Mouse (Mus musculus): ENCODE data around the gene Sigirr.

The Sigirr gene

DNA sequence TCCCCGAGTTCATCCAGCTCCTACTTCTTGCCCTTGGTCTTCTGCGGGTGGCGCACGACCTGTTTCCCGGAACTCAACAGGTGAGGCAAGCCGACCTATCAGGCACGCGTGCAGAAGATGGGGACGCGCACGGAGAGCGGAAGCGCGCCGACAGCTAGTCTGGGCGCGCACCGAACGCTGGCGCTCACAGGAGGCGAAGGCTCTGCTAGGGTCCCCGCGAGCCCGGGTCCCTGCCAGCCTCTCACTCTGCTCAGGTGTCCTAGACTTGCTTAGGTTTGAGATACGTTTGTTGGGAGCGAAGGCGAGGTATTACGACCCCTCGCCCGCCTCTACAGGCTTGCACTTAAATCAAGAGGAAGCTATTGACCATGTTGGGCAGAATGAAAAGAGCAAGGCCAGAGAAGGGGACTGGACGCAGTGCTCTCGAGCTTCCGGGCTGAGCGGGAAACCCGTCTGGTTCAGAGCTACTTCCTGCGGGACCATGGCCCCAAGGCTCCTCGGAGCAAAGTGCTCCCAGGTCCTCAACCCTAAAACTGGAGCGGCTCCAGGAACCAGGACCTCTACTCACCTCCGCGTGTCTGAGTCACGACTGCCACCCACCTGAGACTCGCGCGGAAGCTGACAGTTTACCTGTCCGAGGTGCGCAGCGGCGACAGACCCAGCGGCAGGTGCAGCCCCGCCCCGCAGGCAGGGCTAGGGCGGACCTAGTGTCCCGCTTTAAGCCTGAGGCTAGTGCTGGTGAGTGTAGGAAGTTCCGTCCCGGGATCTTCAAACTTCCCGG lies at the start of gene Sigirr:
Gene Sigirr (minus strand): TSS at position 662 of the 781 bp plus-strand sequence.
- no peak for DNase-seq (ENCODE audit: low spot score)

DNA sequence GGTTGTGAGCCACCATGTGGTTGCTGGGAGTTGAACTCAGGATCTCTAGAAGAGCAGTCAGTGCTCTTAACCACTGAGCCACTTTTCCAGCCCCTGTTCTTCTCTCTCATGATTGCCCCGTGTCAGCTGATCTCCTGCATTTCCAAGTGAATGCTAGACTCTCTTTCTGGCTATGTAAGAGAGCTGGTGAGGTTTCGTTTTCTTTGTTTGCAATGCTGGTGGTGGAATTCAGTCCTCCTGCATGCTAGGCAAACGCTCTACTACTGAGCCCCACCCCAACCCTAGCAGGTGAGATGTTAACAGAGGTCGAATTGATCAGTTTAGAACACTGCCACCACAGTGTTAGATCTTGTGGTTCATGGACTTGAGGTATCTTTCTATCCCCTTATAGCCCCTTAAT lies 48.3 kb upstream of the Sigirr start:
- DNase-seq (ENCODE audit: low spot score) = no peak

DNA sequence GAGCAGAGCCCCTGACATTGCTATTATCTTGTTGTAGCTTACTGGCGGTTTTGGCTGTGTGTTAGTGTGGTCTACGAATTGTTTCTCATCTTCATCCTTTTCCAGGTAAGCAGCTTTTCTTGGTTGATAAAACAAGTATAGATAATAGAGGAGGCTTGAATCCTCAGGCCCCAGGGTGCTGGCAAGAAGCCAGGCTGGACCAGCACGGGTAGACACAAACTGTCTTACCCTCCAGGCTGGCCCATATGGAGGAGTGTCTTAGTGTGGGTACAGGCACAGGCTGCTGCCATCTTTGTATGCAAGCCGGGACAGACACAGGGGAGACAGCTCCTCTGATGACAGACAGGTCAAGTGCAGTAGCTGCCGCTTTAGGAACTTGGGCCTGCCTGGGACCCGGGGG lies 46.7 kb upstream of the Sigirr start:
- DNase-seq (ENCODE audit: low spot score) = no peak

DNA sequence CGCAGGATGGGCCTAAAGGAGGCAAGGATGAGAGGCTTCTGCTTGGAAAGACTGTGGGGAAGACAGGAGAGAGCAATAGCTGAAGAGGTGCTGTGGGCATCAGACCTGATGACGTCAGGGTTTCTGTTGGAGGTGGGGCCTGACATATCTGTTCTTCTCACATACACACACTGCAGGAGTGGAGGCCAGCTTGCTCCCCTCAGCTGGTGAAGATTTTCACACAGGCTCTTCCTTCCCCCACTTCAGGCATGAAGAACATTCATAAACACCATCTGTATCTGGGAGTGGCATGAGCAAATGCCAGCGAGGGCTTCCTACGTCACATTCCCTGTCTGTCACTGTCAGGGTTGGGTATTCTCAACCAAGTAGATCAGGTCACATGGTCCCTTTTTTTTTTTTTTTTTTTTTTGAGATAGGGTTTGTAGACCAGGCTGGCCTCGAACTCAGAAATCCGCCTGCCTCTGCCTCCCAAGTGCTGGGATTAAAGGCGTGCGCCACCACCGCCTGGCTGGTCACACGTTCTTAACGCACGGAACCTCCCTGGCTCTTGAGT lies 45.7 kb upstream of the Sigirr start:
- no peak for DNase-seq (ENCODE audit: low spot score)

DNA sequence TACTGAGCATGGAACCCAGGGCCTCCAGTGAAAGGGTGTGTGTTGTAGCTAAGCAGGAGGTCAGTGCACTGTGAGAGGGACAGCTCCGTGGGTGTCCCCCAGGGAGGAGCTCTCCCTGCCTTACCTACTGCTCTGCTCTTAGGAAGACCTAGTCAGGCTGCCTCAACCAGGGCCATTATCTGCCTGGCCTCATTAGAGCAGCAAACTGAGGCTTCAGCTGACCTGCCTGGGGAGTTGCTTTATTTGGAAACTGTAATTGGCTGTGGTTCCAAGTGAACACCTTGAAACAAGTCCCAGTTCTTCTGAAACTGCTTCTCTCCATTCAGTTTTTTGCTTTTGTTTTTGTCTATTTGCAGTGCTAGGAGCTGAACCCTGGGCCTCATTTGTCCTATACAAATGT lies 45.0 kb upstream of the Sigirr start:
- no peak for DNase-seq (ENCODE audit: low spot score)

DNA sequence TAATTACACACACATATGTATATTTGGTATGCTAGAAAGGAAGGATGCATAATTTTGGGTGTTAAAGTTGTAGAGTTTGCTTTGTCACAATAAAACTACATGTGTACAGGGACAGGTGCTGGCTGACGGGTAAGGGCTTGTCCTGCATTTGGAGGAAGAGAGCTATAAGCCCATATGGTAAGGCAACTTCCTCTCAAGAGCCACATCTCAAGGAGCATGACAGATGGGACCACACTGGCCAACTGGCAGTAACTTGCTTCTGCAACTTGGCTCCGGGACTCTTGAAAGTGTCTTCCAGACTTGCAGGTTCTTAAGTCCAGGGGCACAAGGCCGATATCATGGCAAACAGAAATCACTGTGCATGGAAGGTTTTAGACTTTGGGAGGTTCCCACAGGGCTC lies 44.3 kb upstream of the Sigirr start:
- DNase-seq (ENCODE audit: low spot score) = no peak

DNA sequence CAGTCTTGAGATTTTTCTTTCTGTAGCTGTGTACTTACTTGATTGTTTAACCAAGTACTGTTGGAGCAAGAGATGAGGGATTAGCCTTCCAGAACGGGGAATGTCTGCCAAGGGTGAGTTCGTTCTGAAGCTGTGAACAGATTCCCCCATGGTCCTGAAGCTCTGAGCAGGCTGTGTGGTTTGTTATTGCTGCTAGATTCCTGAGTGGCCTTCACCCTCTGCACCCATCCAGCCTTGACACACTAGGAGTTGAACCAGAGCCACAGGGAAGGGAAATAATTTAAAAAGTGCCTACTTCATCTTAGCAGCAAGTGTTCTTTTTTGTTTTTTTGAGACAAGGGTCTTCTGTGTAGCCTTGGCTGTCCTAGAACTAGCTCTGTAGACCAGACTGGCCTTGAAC lies 43.5 kb upstream of the Sigirr start:
- DNase-seq (ENCODE audit: low spot score) = no peak

DNA sequence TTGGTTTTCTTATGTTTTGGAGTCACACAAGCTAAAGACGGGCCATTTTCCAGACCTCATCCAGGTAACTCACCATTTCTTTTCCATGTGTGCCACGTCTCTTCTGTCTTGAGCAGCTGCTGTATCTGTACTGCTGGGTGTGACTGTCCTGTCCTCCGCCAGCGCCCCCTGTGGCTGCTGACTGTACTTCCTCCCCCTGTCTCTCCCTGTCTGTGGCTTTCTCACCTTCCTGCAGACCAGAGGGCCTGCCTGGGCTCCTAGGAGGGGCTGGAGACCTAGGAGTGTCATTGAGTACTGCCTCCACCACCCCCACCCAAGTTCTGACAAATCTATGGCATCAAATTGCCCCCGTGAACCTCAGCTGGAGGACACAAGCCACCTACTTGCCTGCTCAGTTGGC lies 42.7 kb upstream of the Sigirr start:
- DNase-seq (ENCODE audit: low spot score) = no peak

DNA sequence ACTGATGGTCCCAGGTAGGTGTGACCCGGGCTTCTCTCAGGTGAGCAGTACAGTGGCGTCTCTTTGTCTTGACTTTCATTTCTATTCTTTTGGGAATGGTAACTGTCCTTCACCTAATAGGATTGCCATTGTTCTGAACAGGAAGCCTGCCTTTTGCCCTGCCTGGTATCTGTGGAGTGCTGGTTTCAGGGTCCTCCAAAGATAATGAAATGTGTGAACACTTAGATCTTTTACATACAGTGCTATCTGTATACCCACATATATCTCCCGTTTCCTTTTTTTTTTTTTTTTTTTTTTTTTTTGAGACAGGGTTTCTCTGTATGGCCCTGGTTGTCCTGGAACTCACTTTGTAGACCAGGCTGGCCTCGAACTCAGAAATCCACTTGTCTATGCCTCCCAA lies 41.0 kb upstream of the Sigirr start:
- DNase-seq (ENCODE audit: low spot score) = no peak

DNA sequence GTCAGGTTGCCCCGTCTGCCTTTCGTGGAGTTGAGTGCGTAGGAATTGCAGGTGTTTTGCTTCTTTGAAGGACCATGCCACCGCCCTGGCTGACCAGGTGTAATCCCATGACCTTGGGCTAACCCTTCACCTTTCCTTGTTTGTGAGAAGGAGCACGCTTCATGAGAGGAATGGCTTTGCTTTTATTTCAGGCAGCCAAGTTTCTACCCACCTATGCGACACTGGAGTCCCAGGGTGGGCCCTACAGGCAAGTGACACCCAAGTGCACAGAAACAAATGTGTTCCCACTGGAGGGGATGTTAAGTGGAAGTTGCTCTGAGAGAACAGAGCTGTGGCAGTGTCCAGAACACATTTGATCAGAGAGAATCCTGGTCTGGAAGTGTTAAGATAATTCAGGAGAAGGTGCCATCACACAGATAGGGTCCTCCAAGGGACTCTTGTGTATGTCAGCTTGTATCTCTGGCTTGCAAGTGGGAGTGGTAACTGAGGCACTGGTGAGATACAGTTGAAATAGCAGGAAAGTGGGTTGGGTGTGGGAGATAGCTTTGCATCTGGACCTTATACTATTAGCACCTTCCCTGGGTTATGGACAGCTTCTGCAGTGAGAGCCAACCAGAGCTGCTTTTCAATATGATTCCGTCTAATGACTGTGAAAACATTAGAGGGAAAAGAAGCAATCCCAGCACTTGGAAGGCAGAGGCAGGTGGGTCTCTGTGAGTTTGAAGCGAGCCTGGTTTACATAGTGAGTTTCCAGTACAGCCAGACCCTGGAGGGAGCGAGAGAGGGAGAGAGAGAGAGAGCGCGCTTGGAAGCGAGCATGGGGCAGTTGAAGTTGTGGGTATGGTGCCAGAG lies 31.8 kb upstream of the Sigirr start:
- DNase-seq (ENCODE audit: low spot score) = no peak

DNA sequence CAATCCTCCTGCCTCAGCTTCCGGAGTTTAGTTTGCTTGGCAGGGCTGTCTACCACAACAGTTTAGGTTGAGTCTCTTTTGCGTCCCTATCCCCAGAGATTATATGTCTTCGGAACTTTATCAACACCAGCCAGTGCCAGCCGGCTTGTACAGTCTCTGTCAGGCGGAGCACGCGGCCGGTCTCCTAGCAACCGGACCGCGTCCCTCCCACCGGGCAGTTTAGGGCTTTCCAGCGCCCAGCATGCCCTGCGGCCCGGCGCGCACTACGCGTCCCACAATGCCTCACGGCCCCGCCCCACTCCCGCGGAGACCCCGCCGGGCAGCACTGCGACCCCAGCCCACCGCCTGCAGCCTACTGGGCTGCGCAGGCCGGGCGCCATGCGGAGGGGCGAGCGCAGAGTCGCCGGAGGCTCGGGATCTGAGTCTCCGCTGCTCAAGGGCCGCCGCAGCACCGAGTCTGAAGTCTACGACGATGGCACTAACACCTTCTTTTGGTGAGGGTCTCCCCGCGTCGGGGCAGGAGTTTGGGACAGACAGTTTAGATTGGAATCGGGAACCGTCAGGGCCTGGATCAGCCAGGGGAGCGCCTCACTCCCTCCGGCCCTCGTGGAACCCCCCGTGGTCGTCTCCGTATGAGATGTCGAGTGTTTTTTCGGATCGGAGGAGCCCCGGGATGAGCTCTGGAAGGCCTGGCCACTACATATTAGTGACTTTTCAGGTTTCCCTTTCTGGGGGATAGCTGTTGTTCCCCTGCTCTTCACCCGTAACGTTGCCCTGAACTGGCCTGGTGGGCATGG lies 30.9 kb upstream of the Sigirr start:
- DNase-seq (ENCODE audit: low spot score) = peak; percentile 88

DNA sequence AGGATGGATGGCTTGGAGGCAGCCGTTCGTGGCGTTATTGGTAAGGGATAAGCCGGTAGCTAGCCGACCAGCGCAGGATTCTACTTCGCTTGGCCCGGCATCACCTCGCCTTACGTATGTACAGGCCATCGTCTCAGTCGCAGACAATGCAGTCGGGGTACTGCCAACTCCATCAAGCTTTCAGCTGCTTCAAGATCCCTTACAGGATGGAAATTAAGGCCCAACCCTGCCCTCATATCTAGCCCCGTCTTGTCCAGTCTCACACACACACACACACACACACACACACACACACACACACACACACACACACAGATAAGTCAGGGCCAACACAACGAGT lies 23.1 kb upstream of the Sigirr start:
- DNase-seq (ENCODE audit: low spot score) = no peak

DNA sequence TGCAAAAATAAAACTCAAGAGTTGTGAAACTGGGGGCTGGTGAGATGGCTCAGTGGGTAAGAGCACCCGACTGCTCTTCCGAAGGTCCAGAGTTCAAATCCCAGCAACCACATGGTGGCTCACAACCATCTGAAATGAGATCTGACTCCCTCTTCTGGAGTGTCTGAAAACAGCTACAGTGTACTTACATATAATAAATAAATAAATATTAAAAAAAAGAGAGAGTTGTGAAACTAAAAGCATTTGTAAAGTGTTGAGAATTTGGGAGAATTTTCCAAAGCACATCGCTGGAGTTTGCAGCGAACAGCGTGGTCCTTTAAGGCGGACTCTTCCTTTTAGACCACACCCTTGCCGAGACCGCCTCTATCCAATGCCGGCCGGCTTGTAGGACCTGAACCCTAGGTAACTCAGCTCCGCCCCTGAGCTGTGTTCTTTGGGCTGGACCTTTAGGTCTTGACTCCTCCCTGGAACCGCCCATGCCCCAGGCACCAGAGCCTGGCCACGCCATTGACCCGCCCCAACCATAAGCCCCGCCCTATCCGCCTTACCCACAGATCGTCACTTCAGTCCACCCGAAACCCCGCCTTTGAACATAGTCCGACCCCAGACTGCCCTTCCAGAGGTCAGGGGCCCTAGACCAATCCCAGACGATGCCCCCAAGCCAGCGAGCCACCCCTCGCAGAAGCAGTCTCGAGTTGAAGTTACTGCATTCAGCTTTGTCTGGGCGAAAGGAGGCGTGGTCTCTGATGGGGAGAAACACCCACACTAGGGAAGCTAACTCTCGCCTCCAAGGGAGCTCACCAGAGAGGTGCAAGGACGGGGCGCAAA lies 22.5 kb upstream of the Sigirr start:
- peak; percentile 96 for DNase-seq (ENCODE audit: low spot score)

DNA sequence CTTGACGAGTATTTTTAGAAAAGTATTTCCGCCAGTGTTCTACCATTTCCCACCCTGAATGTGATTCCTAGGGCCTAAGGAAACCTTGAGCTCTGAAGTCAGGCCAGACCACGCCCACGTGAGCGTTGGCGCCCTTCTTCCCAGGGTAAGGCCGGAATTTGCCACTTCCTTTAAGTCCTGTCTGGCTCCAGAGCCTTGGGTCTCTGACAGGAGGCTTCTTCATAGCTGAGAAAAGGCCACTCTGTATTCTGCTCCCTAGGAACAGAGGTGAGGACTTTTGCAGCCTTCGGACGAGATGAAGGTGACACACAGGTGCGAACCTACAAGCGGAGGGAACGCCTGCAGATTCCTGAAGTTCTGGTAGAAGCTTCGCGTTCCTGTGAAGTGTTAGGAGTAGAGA lies 21.9 kb upstream of the Sigirr start, which contains the start of gene Ptdss2:
Gene Ptdss2 (plus strand): TSS at position 138 of the 400 bp plus-strand sequence.
- no peak for DNase-seq (ENCODE audit: low spot score)

DNA sequence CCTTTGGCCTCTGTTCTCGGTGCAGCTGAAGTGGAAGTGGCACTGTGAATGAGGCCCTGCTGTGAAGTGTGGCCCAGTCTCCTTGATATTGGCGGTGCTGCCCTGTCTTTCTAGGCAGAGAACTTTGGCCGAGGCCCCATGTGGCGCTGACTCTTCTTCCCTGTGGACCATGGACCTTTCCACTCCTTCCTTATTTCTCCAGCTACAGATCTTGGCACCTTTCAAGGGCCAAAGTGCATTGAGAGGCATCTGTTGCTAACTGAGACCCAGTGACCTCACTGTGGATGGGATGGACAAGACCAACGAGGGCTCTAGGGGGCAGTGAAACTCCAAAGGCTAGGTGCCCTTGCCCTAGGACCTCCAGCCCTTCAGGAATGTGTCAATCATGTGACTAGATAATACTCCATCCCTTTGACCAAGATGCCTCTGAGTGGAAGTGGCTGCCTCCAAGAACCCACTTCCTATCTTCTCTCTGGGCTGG lies 20.7 kb upstream of the Sigirr start:
- DNase-seq (ENCODE audit: low spot score) = no peak

DNA sequence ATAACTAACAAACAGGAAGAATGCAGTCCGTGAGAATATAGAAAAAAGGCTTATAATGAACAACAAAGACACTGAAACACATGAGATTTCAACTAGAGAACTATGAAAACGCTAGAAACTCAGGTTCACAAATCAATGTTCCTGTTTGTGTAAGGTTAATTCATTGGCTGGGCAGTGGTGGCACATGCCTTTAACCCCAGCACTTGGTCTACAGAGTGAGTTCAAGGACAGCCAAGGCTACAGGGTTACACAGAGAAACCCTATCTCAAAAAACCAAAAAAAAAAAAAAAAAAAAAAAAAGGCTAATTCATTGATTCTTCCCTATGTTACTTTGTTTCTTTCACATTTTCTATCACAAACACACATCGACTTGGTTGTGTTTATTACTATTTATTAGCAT lies 20.2 kb upstream of the Sigirr start:
- no peak for DNase-seq (ENCODE audit: low spot score)

DNA sequence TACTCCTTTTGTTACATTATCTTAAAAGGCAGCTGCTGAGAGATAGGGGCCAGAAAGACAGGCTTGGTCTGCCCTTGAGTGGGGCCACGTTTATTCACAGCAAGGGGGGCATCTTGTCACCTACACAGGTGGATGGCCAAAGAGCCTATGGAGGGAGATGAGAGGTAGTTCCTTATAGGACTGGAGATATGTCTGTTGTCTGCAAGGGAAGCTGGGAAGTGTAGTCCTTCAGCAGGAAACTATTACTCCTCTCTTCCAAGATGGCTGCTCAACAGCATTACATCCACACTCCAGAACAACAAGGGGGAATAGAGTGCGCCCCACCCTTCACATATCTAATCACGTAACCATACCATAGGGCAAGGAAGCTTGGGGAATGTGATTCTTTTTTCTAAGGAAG lies 19.1 kb upstream of the Sigirr start:
- no peak for DNase-seq (ENCODE audit: low spot score)

DNA sequence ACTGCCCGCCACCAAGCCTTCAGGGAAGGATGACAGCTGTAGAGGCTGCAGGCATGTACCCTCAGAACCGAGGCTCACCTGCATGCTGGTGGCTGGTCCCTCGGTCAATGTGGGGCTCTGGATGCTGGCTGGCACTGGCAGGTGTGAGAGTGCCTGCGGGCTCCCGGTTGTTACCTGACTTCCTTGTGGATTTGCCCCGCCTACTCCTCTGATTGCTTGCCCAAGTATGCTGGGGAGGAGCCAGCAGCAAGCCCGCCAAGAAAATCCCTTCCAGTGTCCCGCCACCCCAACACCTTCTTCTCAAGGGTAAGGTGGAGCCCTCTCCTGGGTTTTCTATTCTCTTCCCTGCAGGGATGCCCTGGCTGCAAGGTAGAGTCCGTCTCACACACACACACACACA lies 17.3 kb upstream of the Sigirr start, which contains the start of gene Ano9:
Gene Ano9 (minus strand): TSS at position 171 of the 400 bp plus-strand sequence.
- no peak for DNase-seq (ENCODE audit: low spot score)

DNA sequence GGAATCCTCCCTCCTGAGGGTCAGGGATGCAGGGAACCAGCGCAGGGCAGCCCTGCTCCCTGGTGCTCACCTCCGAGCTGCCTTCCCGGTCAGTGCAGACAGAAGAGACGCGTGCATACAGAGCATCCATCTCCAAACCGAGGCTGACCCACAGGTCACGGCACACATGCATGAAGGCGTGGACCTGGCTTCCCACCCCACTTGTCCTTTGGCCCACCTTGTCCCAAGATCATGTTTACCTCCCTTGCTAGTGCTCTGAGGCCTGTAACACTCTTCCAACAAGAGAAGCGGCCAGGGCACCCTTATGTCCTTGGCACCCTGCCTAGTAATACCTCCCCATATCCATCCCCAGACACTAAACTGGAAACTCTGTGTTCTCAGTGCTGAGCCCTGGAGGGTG lies 15.5 kb upstream of the Sigirr start:
- no peak for DNase-seq (ENCODE audit: low spot score)

DNA sequence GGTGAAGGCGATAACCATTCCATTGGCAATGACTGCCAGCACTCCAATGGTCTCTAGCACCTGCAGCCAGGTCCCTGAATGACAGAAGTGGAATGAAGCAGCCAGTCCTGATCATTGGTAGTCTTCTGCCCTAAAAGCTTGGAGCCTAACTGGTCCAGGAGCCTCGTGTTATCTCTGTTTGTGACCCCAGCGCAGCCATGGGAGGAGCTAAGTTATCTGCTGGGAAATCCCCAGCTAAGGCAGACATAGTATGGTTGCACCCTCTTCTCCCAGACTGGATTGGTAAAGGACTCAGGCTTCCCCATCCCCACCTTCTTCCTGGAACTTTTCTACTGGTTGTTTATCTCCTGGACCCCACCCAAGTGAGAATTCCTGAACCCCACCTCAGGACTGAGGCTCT lies 2.8 kb upstream of the Sigirr start:
- no peak for DNase-seq (ENCODE audit: low spot score)

DNA sequence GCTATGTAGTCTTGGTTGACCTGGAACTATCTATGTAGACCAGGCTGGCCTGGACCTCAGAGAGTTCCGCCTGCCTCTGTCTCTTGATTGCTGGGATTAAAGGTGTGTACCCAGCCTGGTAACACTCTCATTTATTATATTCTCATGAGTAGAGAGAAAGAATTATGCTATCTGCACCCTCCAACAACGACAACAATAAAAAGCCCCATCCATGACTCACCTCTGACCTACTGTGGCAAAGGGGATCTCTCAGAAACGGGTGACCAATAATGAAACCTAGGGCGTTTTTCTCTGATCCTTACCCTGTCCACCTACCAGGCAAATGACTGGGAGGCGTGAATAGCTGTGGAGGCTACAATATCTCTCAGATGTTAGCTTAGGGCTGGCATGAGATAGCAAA lies 3.2 kb downstream of the Sigirr start:
- no peak for DNase-seq (ENCODE audit: low spot score)
